Mouse (Mus musculus) liver, postnatal 0 days (tissue): Measurements from ENCODE around the gene Gdi1.

Experiments used
- CTCF ChIP-seq: sonication (generic); IDR thresholded peaks from 2 replicates; pipeline ENCODE4 v1.5.1; 2016; ENCODE audit warnings: antibody characterized with exemption, low read depth
- EP300 ChIP-seq: IDR thresholded peaks from 2 replicates; pipeline ENCODE4 v1.6.1; 2016; ENCODE audit warnings: antibody characterized with exemption, low read depth, mild to moderate bottlenecking

DNA sequence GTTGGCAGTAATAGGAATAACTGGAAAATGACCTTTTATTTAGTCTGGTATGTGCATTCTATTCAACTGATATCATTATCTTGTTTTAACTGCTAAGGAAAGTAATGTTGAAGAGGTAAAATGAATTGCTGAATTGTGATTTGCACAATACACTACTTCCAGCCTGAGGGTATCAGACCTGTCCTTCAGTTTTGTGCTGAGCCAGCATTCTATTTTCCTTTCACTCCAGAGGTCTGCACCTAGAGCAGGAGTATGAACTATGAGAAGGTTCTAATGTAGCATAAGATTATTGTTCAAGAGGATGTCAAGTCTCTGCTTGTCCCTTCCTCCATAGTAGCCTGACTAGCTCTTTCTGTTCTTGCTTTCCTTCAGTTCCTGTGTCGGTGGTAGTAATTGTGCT is 6.5 kb upstream of the Gdi1 start:
- TF ChIP-seq CTCF (no peak), EP300 (no peak)
